Mouse (Mus musculus) forebrain, embryonic 12.5 days (tissue): ENCODE measurements at regions not wholly inside any gene's neighbourhood (a gene's known extent, or its start where the extent isn't known, plus 50 kb on each side); places are given as distances from the start of the nearest gene placed in this dataset.

Source experiments
- ATAC-seq: fragments of 200-750 bp; cut with Nextera tagmentation; 2 replicates; pipeline ENCODE4 v1.8.0; 2017; ENCODE audit warnings: moderate TSS enrichment; ENCODE audit not compliant: low FRiP score
- H3K27ac ChIP-seq: fragments of 300-500 bp; sonication (generic); 2 replicates; pipeline ENCODE4 v1.5.1; 2016; ENCODE audit warnings: mild to moderate bottlenecking
- H3K27me3 ChIP-seq: fragments of 300-500 bp; sonication (generic); 2 replicates; pipeline ENCODE4 v1.6.1; 2016; ENCODE audit warnings: mild to moderate bottlenecking
- H3K36me3 ChIP-seq: fragments of 300-500 bp; sonication (generic); replicated peaks from 2 replicates; pipeline ENCODE4 v1.6.1; 2016; ENCODE audit warnings: mild to moderate bottlenecking
- H3K4me1 ChIP-seq: fragments of 300-500 bp; sonication (generic); 2 replicates; pipeline ENCODE4 v1.6.1; 2016
- H3K4me2 ChIP-seq: fragments of 300-500 bp; sonication (generic); 2 replicates; pipeline ENCODE4 v1.6.1; 2016; ENCODE audit warnings: mild to moderate bottlenecking, moderate library complexity
- H3K4me3 ChIP-seq: fragments of 300-500 bp; sonication (generic); replicated peaks from 2 replicates; pipeline ENCODE4 v1.5.1; 2016; ENCODE audit warnings: mild to moderate bottlenecking
- H3K9ac ChIP-seq: fragments of 300-500 bp; sonication (generic); 2 replicates; pipeline ENCODE4 v1.6.1; 2016; ENCODE audit warnings: mild to moderate bottlenecking
- H3K9me3 ChIP-seq: fragments of 300-500 bp; sonication (generic); 2 replicates; pipeline ENCODE4 v1.6.1; 2016
- WGBS: fragments of 180-500 bp; shearing (Covaris S2); methylation state at CpG from one replicate; pipeline ENCODE4 v1.1.7; 2016; 5-methylcytosine and 5-hydroxymethylcytosine counted together

- no peak overlapping the region for H3K9ac ChIP-seq
- no peak overlapping the region for H3K27ac ChIP-seq
- WGBS = 91% methylated on average over 3 of the region's 3 CpGs
Measured at GRCm38 (mm10) chr3:80420453-80420852, 382.2 kb downstream of the Gria2 start.

GRCm38 (mm10) chr3:80421461-80421860, 381.2 kb downstream of the Gria2 start:
- Histone ChIP-seq H3K4me2 (no peak overlapping the region), H3K27ac (no peak overlapping the region), H3K9me3 (no peaks in the 10 kb centered on the region), H3K9ac (no peak overlapping the region), H3K4me3 (no peak overlapping the region), H3K4me1 (no peaks in the 10 kb centered on the region), H3K36me3 (no peaks in the 10 kb centered on the region), H3K27me3 (no peaks in the 10 kb centered on the region)
- ATAC-seq = no peak
- 92% methylated on average over 3 of the region's 3 CpGs for WGBS

More at GRCm38 (mm10) chr3:80420453-80420852, 382.2 kb downstream of the Gria2 start:
- Histone ChIP-seq H3K4me1 (no peaks in the 10 kb centered on the region), H3K4me2 (no peak overlapping the region), H3K27me3 (no peaks in the 10 kb centered on the region), H3K9me3 (no peaks in the 10 kb centered on the region), H3K36me3 (no peaks in the 10 kb centered on the region), H3K4me3 (no peak overlapping the region)
- no peak for ATAC-seq

DNA sequence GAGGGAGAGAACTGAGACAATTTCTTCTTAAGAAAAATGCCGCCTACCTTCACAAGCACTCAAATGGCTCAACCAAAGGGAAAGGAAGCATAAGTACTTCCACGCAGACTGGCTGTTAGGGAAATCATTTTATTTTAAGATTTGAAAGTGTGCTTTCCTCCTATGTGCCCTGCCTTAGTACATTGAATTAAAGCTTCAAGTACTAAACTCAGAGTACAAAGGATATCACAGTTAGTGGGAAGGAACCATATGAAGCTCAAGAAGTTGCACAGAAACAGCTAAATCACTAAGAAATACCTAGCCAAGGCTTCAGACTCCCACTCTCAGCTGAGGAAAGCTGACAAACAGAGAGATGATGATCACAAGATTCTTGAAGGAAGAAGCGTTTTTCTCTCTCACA, 380.5 kb downstream of the Gria2 start:
- Histone ChIP-seq H3K9me3 (no peaks in the 10 kb centered on the region), H3K27me3 (no peaks in the 10 kb centered on the region), H3K36me3 (no peaks in the 10 kb centered on the region), H3K9ac (no peak overlapping the region), H3K4me2 (no peak overlapping the region), H3K4me3 (no peak overlapping the region), H3K27ac (no peak overlapping the region), H3K4me1 (no peaks in the 10 kb centered on the region)
- ATAC-seq = no peak
- WGBS = 78% methylated on average over 3 of the region's 3 CpGs

DNA sequence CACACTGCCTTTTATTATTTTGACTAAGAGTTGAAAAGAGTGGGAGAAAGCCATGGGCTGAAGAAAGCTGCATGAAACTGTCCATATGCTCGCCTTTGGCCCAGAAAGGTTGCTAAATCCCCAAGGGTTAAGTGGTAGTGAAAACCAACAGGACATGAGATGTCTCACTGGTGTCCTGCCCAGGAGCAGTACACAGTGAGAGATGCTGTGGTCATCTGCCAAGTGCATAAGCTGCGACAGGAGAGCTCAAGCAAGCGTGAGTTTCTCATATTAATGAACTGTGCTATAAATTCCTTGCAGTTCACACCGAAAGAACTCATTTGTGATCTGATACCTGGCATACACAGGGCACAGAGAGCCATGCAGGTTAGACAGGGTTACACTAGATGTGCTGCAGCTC, 380.0 kb downstream of the Gria2 start:
- H3K4me1 ChIP-seq = no peaks in the 10 kb centered on the region
- no peaks in the 10 kb centered on the region for H3K9me3 ChIP-seq
- no peak overlapping the region for H3K4me3 ChIP-seq
- WGBS = 85% methylated on average over 4 of the region's 4 CpGs
- H3K9ac ChIP-seq = no peak overlapping the region
- no peaks in the 10 kb centered on the region for H3K27me3 ChIP-seq
- no peaks in the 10 kb centered on the region for H3K36me3 ChIP-seq
- H3K4me2 ChIP-seq = no peak overlapping the region
- ATAC-seq = no peak
- H3K27ac ChIP-seq = no peak overlapping the region
